Mouse (Mus musculus) megakaryocyte, embryonic 14.5 days (primary cell): ENCODE data around the gene Ror1. TPM values are rescaled to one million over a fixed set of nuclear protein-coding genes. Genes with fewer than 3 reads are reported as not detected.

Source experiments
- H3K27me3 ChIP-seq: replicated peaks from 2 replicates; pipeline ENCODE3; 2012; ENCODE audit warnings: inconsistent platforms
- H3K36me3 ChIP-seq: replicated peaks from 2 replicates; pipeline ENCODE3; 2012; ENCODE audit warnings: low read length, inconsistent platforms, mixed read lengths
- H3K4me1 ChIP-seq: 2 replicates; pipeline ENCODE4 v1.6.1; 2012; ENCODE audit warnings: inconsistent platforms
- H3K4me3 ChIP-seq: replicated peaks from 2 replicates; pipeline ENCODE3; 2012; ENCODE audit warnings: moderate library complexity, mild to moderate bottlenecking, inconsistent platforms
- H3K9me3 ChIP-seq: 2 replicates; pipeline ENCODE4 v1.6.1; 2012; ENCODE audit warnings: inconsistent platforms
- FLI1 ChIP-seq: IDR thresholded peaks from 2 replicates; pipeline ENCODE4 v1.6.1; 2012; ENCODE audit warnings: low read length, inconsistent platforms, mixed read lengths
- GATA1 ChIP-seq: IDR thresholded peaks from 3 replicates; pipeline ENCODE4 v1.6.1; 2012; ENCODE audit warnings: mixed read lengths, low read length, inconsistent platforms, borderline replicate concordance
- polyA plus RNA-seq: library from polyadenylated mRNA; stranded (reverse); fragments of >175 nt; gene quantifications from 2 replicates; pipeline ENCODE4 v1.2.3, GENCODE M21; 2012; ENCODE audit warnings: low replicate concordance; ENCODE audit not compliant: insufficient read depth

Ror1 gene
- not detected in 2 replicates for polyA plus RNA-seq

DNA sequence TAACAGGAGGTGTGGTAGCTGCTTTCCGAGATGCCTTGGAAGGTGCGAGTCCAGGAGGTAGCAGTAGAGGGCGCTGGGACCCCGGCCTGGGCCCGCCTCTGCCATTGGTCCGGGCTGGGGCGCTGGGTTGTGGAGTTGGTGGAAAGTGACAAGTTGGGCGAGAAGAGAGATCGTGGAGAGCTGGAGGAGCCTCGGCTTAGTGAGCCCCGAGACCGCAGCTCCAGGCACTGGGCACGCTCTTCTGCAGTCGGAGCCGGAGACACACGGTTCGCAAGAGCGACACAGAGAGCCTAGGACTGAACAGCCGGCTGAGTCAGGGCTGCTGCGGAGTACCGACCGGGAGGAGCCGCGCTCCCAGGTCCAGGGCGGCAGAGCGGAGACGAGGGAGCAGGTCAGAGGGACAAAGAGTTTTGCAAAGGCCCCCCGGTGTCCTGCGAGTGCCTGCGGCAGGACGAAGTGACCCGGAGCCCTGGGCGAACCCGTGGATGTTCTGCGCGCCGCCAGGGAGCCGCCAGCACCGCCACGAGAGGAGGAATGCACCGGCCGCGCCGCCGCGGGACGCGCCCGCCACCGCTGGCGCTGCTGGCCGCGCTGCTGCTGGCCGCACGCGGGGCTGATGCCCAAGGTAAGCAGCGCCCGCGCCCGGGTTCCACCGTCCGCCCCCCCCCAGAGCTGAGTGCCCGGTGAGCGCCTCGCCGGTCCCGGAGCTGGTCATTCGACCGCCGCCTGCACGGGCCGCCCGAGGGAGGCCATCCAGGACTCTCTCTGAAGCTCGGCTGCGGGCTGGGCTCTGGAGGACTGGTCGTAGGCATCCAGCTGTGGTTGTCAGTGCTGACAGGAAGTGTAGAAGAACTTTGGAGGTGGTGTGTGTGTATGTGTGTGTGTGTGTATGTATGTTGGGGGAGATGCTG, at the start of gene Ror1:
Ror1 (plus strand) TSS at position 107 of the 911 bp plus-strand sequence.
- H3K9me3 ChIP-seq: no peaks in the 10 kb centered on the region
- H3K27me3 ChIP-seq: peaks cover 56% of the 10 kb centered on the region
- peaks cover 12% of the 10 kb centered on the region for H3K4me1 ChIP-seq
- H3K36me3 ChIP-seq: no peaks in the 10 kb centered on the region
- no peak for TF ChIP-seq GATA1
- no peak for TF ChIP-seq FLI1
- peak within 1 kb of the TSS; percentile 90 for H3K4me3 ChIP-seq

DNA sequence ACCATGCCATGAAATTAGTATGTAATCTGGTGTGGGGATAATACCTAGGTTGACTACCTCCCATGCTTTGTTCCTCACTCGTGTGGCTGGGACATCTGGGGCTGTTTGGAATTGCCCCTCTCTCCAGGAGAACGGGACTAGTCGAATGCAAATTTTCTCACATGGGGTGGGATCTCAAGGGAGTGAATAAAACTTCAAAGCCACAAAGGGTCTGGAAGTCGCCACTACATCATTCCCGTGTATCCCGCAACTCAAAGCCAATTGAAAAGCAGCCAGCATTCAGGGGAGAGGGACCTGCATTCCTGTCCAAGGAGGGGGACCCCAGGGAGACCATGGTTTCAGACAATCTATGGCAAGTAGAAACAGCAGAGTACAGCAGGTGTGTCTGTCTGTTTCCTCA, 48.5 kb upstream of the Ror1 start:
- TF ChIP-seq GATA1 (no peak), FLI1 (no peak)
- Histone ChIP-seq H3K27me3 (peaks cover 5% of the 10 kb centered on the region), H3K36me3 (no peaks in the 10 kb centered on the region), H3K4me3 (no peak overlapping the region), H3K9me3 (peaks cover 8% of the 10 kb centered on the region; the same call in 1 of the 2 replicates), H3K4me1 (no peaks in the 10 kb centered on the region)

DNA sequence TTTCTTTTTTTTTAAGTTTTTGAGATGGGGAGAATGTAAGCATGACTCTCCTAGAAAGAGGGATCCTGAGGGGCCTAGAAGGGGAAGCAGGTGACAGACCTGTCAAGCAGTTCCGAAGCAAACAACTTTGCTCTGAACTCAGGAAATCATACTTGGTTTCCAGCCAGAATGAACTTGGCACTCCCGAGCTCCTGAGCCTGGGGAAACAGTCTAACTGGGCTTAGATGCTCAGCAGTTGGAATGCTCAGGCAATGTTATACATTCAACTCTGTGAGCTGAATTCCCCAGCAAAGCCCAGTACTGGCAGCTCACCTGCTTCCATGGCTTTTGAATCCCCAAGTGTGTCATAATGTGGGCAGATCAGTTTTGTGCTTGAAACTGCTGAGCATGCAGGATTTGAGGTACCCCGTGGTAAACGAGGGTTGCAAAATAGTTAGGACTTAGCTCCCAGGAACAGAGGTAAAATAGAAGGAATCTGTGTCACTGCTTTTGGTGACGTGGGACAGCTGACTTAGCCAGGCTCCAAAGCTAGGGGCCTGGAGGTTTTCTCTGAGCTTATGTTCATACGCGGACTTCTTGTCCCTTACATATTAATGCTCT, 47.1 kb upstream of the Ror1 start:
- TF ChIP-seq FLI1 (no peak), GATA1 (no peak)
- peaks cover 5% of the 10 kb centered on the region for H3K27me3 ChIP-seq
- H3K9me3 ChIP-seq: peaks cover 8% of the 10 kb centered on the region; the same call in 1 of the 2 replicates

DNA sequence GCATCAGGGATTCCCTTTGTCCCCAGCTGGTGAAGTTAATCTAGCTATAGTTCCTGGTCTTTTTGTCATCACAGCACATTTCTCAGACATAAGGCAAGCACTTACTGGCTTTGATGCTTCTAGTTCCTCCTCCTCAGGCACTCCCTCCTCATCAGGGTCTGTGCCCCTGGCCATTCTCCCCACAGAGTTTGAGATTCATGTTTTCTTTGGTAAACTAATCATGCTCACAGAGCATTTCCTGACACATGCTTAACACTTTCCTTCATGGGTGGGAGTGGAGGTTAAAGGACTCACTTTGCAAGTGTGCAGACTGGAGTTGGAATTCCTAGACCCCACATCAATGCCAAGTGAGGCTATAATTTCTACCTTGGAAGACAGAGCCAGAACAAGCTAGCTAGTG, 43.8 kb upstream of the Ror1 start:
- TF ChIP-seq FLI1: no peak
- no peak for TF ChIP-seq GATA1
- Histone ChIP-seq H3K36me3 (no peaks in the 10 kb centered on the region), H3K9me3 (peaks cover 3% of the 10 kb centered on the region; the same call in 1 of the 2 replicates), H3K4me1 (no peaks in the 10 kb centered on the region), H3K27me3 (peaks cover 3% of the 10 kb centered on the region), H3K4me3 (no peak overlapping the region)

More for the DNA sequence above, 47.1 kb upstream of the Ror1 start:
- no peak overlapping the region for H3K4me3 ChIP-seq
- H3K36me3 ChIP-seq: no peaks in the 10 kb centered on the region
- H3K4me1 ChIP-seq: no peaks in the 10 kb centered on the region

DNA sequence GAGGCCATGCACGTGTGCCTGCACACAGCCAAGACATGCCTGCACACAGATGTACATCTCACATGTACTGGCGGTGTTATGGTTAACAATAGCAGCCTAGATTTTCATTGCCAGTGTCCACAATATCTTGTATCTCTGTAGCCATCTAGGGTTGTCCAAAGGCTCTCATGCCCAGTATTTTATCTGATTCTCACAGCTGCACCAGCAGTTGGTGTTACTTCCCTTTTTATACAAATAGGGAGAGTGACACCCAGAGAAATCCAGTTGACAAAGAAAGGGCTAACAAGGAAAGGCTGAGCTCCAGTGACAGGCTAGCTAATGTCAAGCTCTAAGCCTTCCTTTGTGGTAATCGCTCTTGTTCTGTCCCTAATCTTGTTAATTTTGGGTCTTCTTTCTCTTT, 43.3 kb upstream of the Ror1 start:
- no peak for TF ChIP-seq FLI1
- TF ChIP-seq GATA1: no peak
- Histone ChIP-seq H3K4me3 (no peak overlapping the region), H3K27me3 (peaks cover 3% of the 10 kb centered on the region), H3K4me1 (no peaks in the 10 kb centered on the region), H3K36me3 (no peaks in the 10 kb centered on the region), H3K9me3 (peaks cover 3% of the 10 kb centered on the region; the same call in 1 of the 2 replicates)

DNA sequence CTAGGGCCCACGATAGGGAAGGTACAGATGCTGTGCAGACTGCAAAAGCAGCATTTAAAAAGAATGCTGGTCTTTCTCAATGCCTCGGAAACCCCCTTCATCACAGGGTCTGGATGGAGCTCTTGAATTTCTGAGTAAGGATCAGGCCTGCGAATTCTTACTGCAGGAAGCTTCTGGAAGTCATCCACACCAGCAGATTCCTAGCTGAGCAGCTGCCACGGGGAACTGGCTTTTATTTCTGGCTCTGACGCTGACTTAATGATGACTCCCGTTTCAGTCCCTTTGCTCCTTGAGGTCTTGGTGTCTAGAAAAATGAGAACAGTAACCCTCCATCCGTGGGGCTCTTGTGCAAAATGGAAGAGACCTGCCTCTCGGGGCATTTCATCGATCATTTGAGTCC, 39.5 kb upstream of the Ror1 start:
- Histone ChIP-seq H3K4me3 (no peak overlapping the region), H3K9me3 (no peaks in the 10 kb centered on the region), H3K27me3 (no peaks in the 10 kb centered on the region), H3K36me3 (no peaks in the 10 kb centered on the region), H3K4me1 (no peaks in the 10 kb centered on the region)
- TF ChIP-seq GATA1 (no peak), FLI1 (no peak)

DNA sequence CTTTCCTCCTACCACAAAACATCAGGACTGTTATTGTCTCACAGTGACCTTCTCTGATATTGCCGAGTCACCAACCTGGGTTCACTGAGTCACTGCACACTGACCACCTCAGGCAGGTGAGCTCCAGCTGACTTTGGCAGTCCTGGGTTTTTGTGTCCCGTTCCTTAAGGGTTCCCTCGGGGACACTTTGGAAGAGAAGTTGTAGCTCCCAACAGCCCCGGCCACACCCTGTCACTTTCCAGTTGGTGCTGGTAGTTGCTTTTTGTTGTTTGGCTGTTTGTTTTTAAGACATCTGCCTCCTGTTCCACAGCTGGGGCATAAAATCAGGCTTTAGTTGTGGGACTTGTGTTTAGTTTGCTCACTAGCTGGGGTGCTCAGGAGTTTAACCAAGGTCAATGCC, 39.1 kb upstream of the Ror1 start:
- Histone ChIP-seq H3K36me3 (no peaks in the 10 kb centered on the region), H3K9me3 (no peaks in the 10 kb centered on the region), H3K4me3 (no peak overlapping the region), H3K4me1 (no peaks in the 10 kb centered on the region), H3K27me3 (no peaks in the 10 kb centered on the region)
- TF ChIP-seq FLI1 (no peak), GATA1 (no peak)

DNA sequence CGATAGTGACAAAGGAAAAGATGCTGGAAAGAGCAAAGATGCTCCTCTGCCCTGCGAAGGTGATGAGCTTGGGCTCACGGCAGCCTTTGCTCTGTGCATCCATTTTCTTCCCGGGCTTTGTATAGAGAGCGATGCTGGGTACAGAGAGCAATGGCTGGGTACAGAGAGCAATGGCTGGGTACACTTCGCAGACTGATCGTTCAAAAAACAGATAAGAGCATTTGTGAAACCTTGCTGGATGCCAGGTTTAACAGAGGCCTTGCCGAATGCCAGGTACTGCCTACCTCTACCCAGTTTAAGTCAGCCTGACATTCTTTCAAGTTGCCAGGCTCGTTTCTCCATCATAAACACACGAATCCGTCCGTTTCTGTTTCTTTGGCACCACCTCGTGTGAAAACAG, 38.2 kb upstream of the Ror1 start:
- Histone ChIP-seq H3K4me1 (no peaks in the 10 kb centered on the region), H3K9me3 (no peaks in the 10 kb centered on the region), H3K36me3 (no peaks in the 10 kb centered on the region), H3K27me3 (no peaks in the 10 kb centered on the region), H3K4me3 (no peak overlapping the region)
- TF ChIP-seq FLI1 (no peak), GATA1 (no peak)

DNA sequence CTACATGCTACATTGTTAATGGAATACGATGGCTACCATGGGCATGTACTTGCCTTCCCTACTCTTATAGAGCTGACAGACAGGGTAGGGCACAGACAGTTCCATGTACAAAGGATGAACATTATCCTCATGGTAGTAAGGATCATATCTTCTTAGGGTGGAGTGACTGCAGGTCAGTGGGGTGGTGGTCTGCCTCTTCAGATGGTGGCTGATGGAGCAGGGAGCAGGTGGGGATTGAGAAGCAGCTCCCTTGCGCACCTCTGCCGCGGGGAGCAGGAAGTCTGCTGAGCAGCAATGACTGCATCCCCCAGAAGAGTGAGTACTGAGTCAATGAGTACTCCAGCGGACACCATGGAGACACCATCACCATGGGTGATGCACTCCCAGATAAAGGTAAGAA, 37.0 kb upstream of the Ror1 start:
- no peak for TF ChIP-seq FLI1
- TF ChIP-seq GATA1: no peak
- Histone ChIP-seq H3K27me3 (no peaks in the 10 kb centered on the region), H3K4me3 (no peak overlapping the region), H3K9me3 (no peaks in the 10 kb centered on the region), H3K4me1 (no peaks in the 10 kb centered on the region), H3K36me3 (no peaks in the 10 kb centered on the region)

DNA sequence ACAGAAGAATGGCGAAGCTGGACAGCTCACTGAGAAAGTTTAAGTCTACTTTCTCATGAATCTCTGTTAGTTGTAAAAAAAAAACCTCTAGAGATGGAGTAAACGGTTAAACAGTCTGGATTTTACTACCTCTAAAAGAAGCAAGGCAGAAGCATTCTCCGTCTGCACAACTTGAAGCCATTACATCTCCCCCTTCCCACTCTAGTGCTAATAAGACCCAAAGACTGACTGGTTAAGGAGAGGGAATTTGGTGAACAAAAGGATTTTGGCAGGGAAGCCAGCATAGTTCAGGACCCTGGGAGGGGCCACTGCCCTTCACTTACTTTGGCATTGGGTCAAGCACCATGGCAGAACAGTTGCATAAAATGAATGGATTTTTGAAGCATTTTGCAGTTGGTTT, 35.8 kb upstream of the Ror1 start:
- Histone ChIP-seq H3K4me1 (no peaks in the 10 kb centered on the region), H3K27me3 (no peaks in the 10 kb centered on the region), H3K36me3 (no peaks in the 10 kb centered on the region), H3K9me3 (no peaks in the 10 kb centered on the region), H3K4me3 (no peak overlapping the region)
- TF ChIP-seq GATA1 (no peak), FLI1 (no peak)
